Mouse (Mus musculus) small intestine, adult 2 months (tissue): ENCODE measurements around the gene Zdhhc25. TPM values are rescaled to one million over a fixed set of nuclear protein-coding genes. Genes with fewer than 3 reads are reported as not detected.

Source experiments
- H3K27ac ChIP-seq: fragments of 200-500 bp; 2 replicates; pipeline ENCODE4 v1.5.1; 2012; ENCODE audit warnings: low read depth, low read length, control low read depth, inconsistent platforms; ENCODE audit not compliant: insufficient read depth
- H3K27me3 ChIP-seq: fragments of 200-500 bp; 2 replicates; pipeline ENCODE4 v1.6.1; 2012; ENCODE audit warnings: mild to moderate bottlenecking, moderate library complexity, low read length, inconsistent platforms; ENCODE audit not compliant: control insufficient read depth, insufficient read depth
- H3K36me3 ChIP-seq: fragments of 200-500 bp; 2 replicates; pipeline ENCODE4 v1.6.1; 2012; ENCODE audit warnings: mild to moderate bottlenecking, low read length, control low read depth, inconsistent platforms; ENCODE audit not compliant: control insufficient read depth, insufficient read depth
- H3K4me1 ChIP-seq: fragments of 200-500 bp; 2 replicates; pipeline ENCODE4 v1.6.1; 2012; ENCODE audit warnings: low read length, inconsistent platforms, mixed read lengths; ENCODE audit not compliant: control insufficient read depth, insufficient read depth, insufficient read length
- H3K4me3 ChIP-seq: fragments of 200-500 bp; 2 replicates; pipeline ENCODE4 v1.5.1; 2012; ENCODE audit warnings: low read depth, mild to moderate bottlenecking, control low read depth, inconsistent platforms, low read length, moderate library complexity
- CTCF ChIP-seq: fragments of 200-500 bp; IDR thresholded peaks from 2 replicates; pipeline ENCODE4 v1.5.1; 2012; ENCODE audit warnings: low read depth, mild to moderate bottlenecking, control low read depth, inconsistent platforms, low read length, moderate library complexity, mixed read lengths; ENCODE audit not compliant: insufficient replicate concordance, insufficient read length; ENCODE audit errors: extremely low read depth
- POLR2A ChIP-seq: fragments of 200-500 bp; IDR thresholded peaks from 2 replicates; pipeline ENCODE4 v1.6.1; 2012; ENCODE audit warnings: low read depth, mild to moderate bottlenecking, control low read depth, inconsistent platforms, low read length, moderate library complexity
- WGBS: fragments of 180-500 bp; shearing (Covaris S2); methylation state at CpG from one replicate; pipeline ENCODE4 v1.1.7; 2018; 5-methylcytosine and 5-hydroxymethylcytosine counted together
- polyA plus RNA-seq: library from polyadenylated mRNA; depleted of rRNA; stranded (reverse); fragments of >200 nt; gene quantifications from 2 replicates; pipeline ENCODE4 v1.2.3, GENCODE M21; 2012

Zdhhc25 gene
- polyA plus RNA-seq, 1 experiment = not detected

- H3K36me3 ChIP-seq = no peaks in the 10 kb centered on the region
- H3K4me3 ChIP-seq = no peak overlapping the region
- no peaks in the 10 kb centered on the region for H3K27me3 ChIP-seq
- TF ChIP-seq CTCF (no peak), POLR2A (no peak)
- H3K27ac ChIP-seq = no peak overlapping the region
- H3K4me1 ChIP-seq = no peaks in the 10 kb centered on the region
- WGBS = 60% methylated on average over 17 of the region's 17 CpGs
Observed at GRCm38 (mm10) chr15:88618008-88618773, 18.1 kb downstream of the Zdhhc25 start.

- H3K4me3 ChIP-seq = no peak overlapping the region
- H3K36me3 ChIP-seq = no peaks in the 10 kb centered on the region
- TF ChIP-seq CTCF (no peak), POLR2A (no peak)
- H3K27me3 ChIP-seq = no peaks in the 10 kb centered on the region
- 83% methylated on average over 2 of the region's 2 CpGs for WGBS
- no peaks in the 10 kb centered on the region for H3K4me1 ChIP-seq
- H3K27ac ChIP-seq = no peak overlapping the region
Observed at GRCm38 (mm10) chr15:88620017-88620416, 19.9 kb downstream of the Zdhhc25 start.

GRCm38 (mm10) chr15:88623891-88624290 is 23.8 kb downstream of the Zdhhc25 start:
- Histone ChIP-seq H3K27ac (no peak overlapping the region), H3K27me3 (no peaks in the 10 kb centered on the region), H3K36me3 (no peaks in the 10 kb centered on the region), H3K4me1 (no peaks in the 10 kb centered on the region), H3K4me3 (no peak overlapping the region)
- TF ChIP-seq CTCF = no peak
- TF ChIP-seq POLR2A = no peak
- 78% methylated on average over 2 of the region's 2 CpGs for WGBS

- Histone ChIP-seq H3K27ac (no peak overlapping the region), H3K4me1 (no peaks in the 10 kb centered on the region), H3K27me3 (no peaks in the 10 kb centered on the region), H3K4me3 (no peak overlapping the region), H3K36me3 (no peaks in the 10 kb centered on the region)
- WGBS = 78% methylated on average over 6 of the region's 6 CpGs
- TF ChIP-seq CTCF (no peak), POLR2A (no peak)
Observed at GRCm38 (mm10) chr15:88624874-88625277, 24.8 kb downstream of the Zdhhc25 start.

GRCm38 (mm10) chr15:88625303-88626066 is 25.4 kb downstream of the Zdhhc25 start:
- WGBS = 66% methylated on average over 3 of the region's 3 CpGs
- TF ChIP-seq POLR2A (no peak), CTCF (no peak)

GRCm38 (mm10) chr15:88626886-88627488 is 26.9 kb downstream of the Zdhhc25 start:
- Histone ChIP-seq H3K4me1 (no peaks in the 10 kb centered on the region), H3K4me3 (no peak overlapping the region), H3K27me3 (no peaks in the 10 kb centered on the region), H3K36me3 (no peaks in the 10 kb centered on the region), H3K27ac (no peak overlapping the region)
- 74% methylated on average over 5 of the region's 5 CpGs for WGBS
- no peak for TF ChIP-seq POLR2A
- TF ChIP-seq CTCF = no peak

More at GRCm38 (mm10) chr15:88625303-88626066, 25.4 kb downstream of the Zdhhc25 start:
- no peaks in the 10 kb centered on the region for H3K36me3 ChIP-seq
- no peak overlapping the region for H3K4me3 ChIP-seq
- H3K4me1 ChIP-seq = no peaks in the 10 kb centered on the region
- H3K27me3 ChIP-seq = no peaks in the 10 kb centered on the region
- H3K27ac ChIP-seq = no peak overlapping the region

GRCm38 (mm10) chr15:88628801-88629356 is 28.8 kb downstream of the Zdhhc25 start:
- Histone ChIP-seq H3K4me1 (no peaks in the 10 kb centered on the region), H3K27me3 (no peaks in the 10 kb centered on the region), H3K27ac (no peak overlapping the region), H3K4me3 (no peak overlapping the region), H3K36me3 (no peaks in the 10 kb centered on the region)
- 62% methylated on average over 9 of the region's 9 CpGs for WGBS
- no peak for TF ChIP-seq POLR2A
- no peak for TF ChIP-seq CTCF
